ENCODE assay signal across 10 mouse cellular contexts in genomic region chr11:113008521-113008920, GRCm38 (mm10).
DNase-seq lines count a peak whose midpoint lies in the region; ATAC-seq and TF ChIP-seq lines count a peak whose summit lies in the region.
"Had no signal": no experiment of that assay in that cellular context is flagged by ENCODE, and none has a peak within 500 bp of the region (broad histone marks: within the 10 kb centered on the region; RNA-seq: fewer than 3 reads in every experiment).

No protein-coding gene starts in this region.

- no peaks in the 10 kb centered on the region for H3K27me3 ChIP-seq in forebrain, embryonic 11.5 days (ENCODE audit: control insufficient read depth, insufficient read depth, low read length)
- H3K27me3 ChIP-seq in forebrain, embryonic 16.5 days (replicated peaks; ENCODE audit: control insufficient read depth, insufficient read depth, low read length), result no peaks in the 10 kb centered on the region
- H3K27me3 ChIP-seq in liver, adult 2 months (ENCODE audit: control insufficient read depth, insufficient read depth, low read length), result no peaks in the 10 kb centered on the region
- H3K27me3 ChIP-seq in neural tube, embryonic 15.5 days (replicated peaks), result no peaks in the 10 kb centered on the region
- H3K27me3 ChIP-seq: neural tube, embryonic 13.5 days had no signal

- no peaks in the 10 kb centered on the region for H3K79me2 ChIP-seq in liver, adult 2 months (ENCODE audit: control insufficient read depth, insufficient read depth, low read length)

- no peaks in the 10 kb centered on the region for H3K36me3 ChIP-seq in forebrain, embryonic 11.5 days (ENCODE audit: control insufficient read depth, insufficient read depth, low read length)
- H3K36me3 ChIP-seq in forebrain, embryonic 16.5 days (ENCODE audit: control insufficient read depth, insufficient read depth), result no peaks in the 10 kb centered on the region
- no peaks in the 10 kb centered on the region for H3K36me3 ChIP-seq in liver, adult 2 months (ENCODE audit: control insufficient read depth, insufficient read depth, low read length)
- H3K36me3 ChIP-seq in neural tube, embryonic 15.5 days, result no peaks in the 10 kb centered on the region
- H3K36me3 ChIP-seq: midbrain, embryonic 10.5 days; neural tube, embryonic 13.5 days had no signal

- H3K9ac ChIP-seq in forebrain, embryonic 11.5 days (ENCODE audit: low read length), result no peak overlapping the region
- no peak overlapping the region for H3K9ac ChIP-seq in forebrain, embryonic 16.5 days (replicated peaks; ENCODE audit: low read depth, low read length)
- H3K9ac ChIP-seq in liver, adult 2 months (ENCODE audit: low read depth, low read length), result no peak overlapping the region
- no peak overlapping the region for H3K9ac ChIP-seq in neural tube, embryonic 15.5 days (replicated peaks)
- H3K9ac ChIP-seq: neural tube, embryonic 13.5 days had no signal

- no peak overlapping the region for H3K4me2 ChIP-seq in forebrain, embryonic 11.5 days (ENCODE audit: low read depth, low read length, severe bottlenecking)
- H3K4me2 ChIP-seq in forebrain, embryonic 16.5 days (ENCODE audit: low read length), result no peak overlapping the region
- H3K4me2 ChIP-seq in neural tube, embryonic 15.5 days, result no peak overlapping the region
- H3K4me2 ChIP-seq: neural tube, embryonic 13.5 days had no signal

- no peak for DNase-seq in forebrain, embryonic 11.5 days (ENCODE audit: low spot score)
- peak; percentile 92 for DNase-seq in liver, adult 2 months (ENCODE audit: extremely low read depth, low read depth, low spot score)
- DNase-seq in liver, result no peak
- DNase-seq in MN1 (ENCODE audit: low spot score), result peak; percentile 49
- DNase-seq in cerebellum, postnatal 36 days, result peak; percentile 12 to 20

- no peak for TF ChIP-seq POLR2A in liver, adult 2 months (IDR thresholded peaks at IDR 0.05; ENCODE audit: extremely low read depth, insufficient read depth, low read length)

- no peak for TF ChIP-seq CTCF in liver, adult 2 months (IDR thresholded peaks at IDR 0.05; ENCODE audit: low read depth, low read length)

- 0 out of 2 replicates have a peak, but pooled peaks have one; percentile 27 for ATAC-seq in forebrain, embryonic 11.5 days (replicated peaks; ENCODE audit: low FRiP score)
- no peak for ATAC-seq in forebrain, embryonic 16.5 days
- ATAC-seq in erythroblast, adult 5-6 weeks (replicated peaks; ENCODE audit: low FRiP score, poor library complexity, severe bottlenecking), result no peak
- no peak for ATAC-seq in neural tube, embryonic 15.5 days (ENCODE audit: low FRiP score)

- no peaks in the 10 kb centered on the region for H3K9me3 ChIP-seq in forebrain, embryonic 11.5 days (ENCODE audit: control insufficient read depth, low read length)
- H3K9me3 ChIP-seq in forebrain, embryonic 16.5 days (ENCODE audit: control insufficient read depth, low read length), result no peaks in the 10 kb centered on the region
- H3K9me3 ChIP-seq in neural tube, embryonic 15.5 days (replicated peaks), result no peaks in the 10 kb centered on the region
- H3K9me3 ChIP-seq: midbrain, embryonic 10.5 days; neural tube, embryonic 13.5 days had no signal

- no peak overlapping the region for H3K27ac ChIP-seq in forebrain, embryonic 11.5 days (ENCODE audit: low read depth, low read length)
- no peak overlapping the region for H3K27ac ChIP-seq in forebrain, embryonic 16.5 days (ENCODE audit: low read length)
- H3K27ac ChIP-seq in liver, adult 2 months (replicated peaks; ENCODE audit: insufficient read depth, low read depth, low read length), result no peak overlapping the region
- H3K27ac ChIP-seq in neural tube, embryonic 15.5 days (replicated peaks), result no peak overlapping the region
- H3K27ac ChIP-seq: neural tube, embryonic 13.5 days had no signal

- WGBS in forebrain, embryonic 11.5 days, result 81% methylated on average over 4 of the region's 4 CpGs
- WGBS in forebrain, embryonic 16.5 days, result 78% methylated on average over 4 of the region's 4 CpGs
- WGBS in liver, adult 2 months, result 21% methylated on average over 4 of the region's 4 CpGs
- 82% methylated on average over 4 of the region's 4 CpGs for WGBS in neural tube, embryonic 15.5 days

- no peak overlapping the region for H3K4me3 ChIP-seq in forebrain, embryonic 11.5 days (ENCODE audit: low read depth, low read length)
- H3K4me3 ChIP-seq in forebrain, embryonic 16.5 days (replicated peaks; ENCODE audit: low read length), result no peak overlapping the region
- no peak overlapping the region for H3K4me3 ChIP-seq in liver, adult 2 months (ENCODE audit: insufficient read depth, low read depth, low read length)
- no peak overlapping the region for H3K4me3 ChIP-seq in neural tube, embryonic 15.5 days (replicated peaks)
- H3K4me3 ChIP-seq: midbrain, embryonic 10.5 days; neural tube, embryonic 13.5 days had no signal

- no peaks in the 10 kb centered on the region for H3K4me1 ChIP-seq in forebrain, embryonic 11.5 days (replicated peaks; ENCODE audit: control insufficient read depth, insufficient read depth, low read length)
- H3K4me1 ChIP-seq in forebrain, embryonic 16.5 days (replicated peaks; ENCODE audit: control insufficient read depth, insufficient read depth, low read length), result no peaks in the 10 kb centered on the region
- H3K4me1 ChIP-seq in liver, adult 2 months (ENCODE audit: control insufficient read depth, insufficient read depth, low read length), result peaks cover 3% of the 10 kb centered on the region
- 0 out of 2 replicates have a peak, but pooled peaks cover 4% of the 10 kb centered on the region for H3K4me1 ChIP-seq in neural tube, embryonic 15.5 days
- H3K4me1 ChIP-seq: midbrain, embryonic 10.5 days had no signal

Comparison
In these comparisons a context has a peak if more than half of its experiments do, and no peak if none do; other contexts are left out.
1. DNase-seq: peak in liver, adult 2 months (single experiment), MN1 (single experiment) and cerebellum, postnatal 36 days (2 of 2); none in forebrain, embryonic 11.5 days (single experiment) and liver (single experiment).